Mouse (Mus musculus): ENCODE measurements around the gene Mfap1a.
"Not testable (repeated sequence)": the region's sequence is repeated elsewhere in the genome, so short reads cannot be mapped to it uniquely, and the experiment has no call there.

Mfap1a gene

GRCm38 (mm10) chr2:121474180-121474535, 32.3 kb downstream of the Mfap1a start:
- no peak for TF ChIP-seq GATA4 (IDR thresholded peaks at IDR 0.05; ENCODE audit: insufficient replicate concordance, low read length)

- TF ChIP-seq GATA4 (IDR thresholded peaks at IDR 0.05; ENCODE audit: insufficient replicate concordance, low read length) = not testable (repeated sequence)
Measured at GRCm38 (mm10) chr2:121473301-121474179, 32.9 kb downstream of the Mfap1a start, which contains the start of gene Mfap1b. TSS of gene Mfap1b (minus strand) at chr2:121474067.

GRCm38 (mm10) chr2:121460071-121460470, 46.4 kb downstream of the Mfap1a start:
- no peak for TF ChIP-seq GATA4 (IDR thresholded peaks at IDR 0.05; ENCODE audit: insufficient replicate concordance, low read length)

GRCm38 (mm10) chr2:121456692-121457642, 49.5 kb downstream of the Mfap1a start, which contains the start of gene Serinc4:
TSS of gene Serinc4 (minus strand) at chr2:121456781.
- peak; percentile 82; the same call in 1 of the 2 replicates for TF ChIP-seq GATA4 (IDR thresholded peaks at IDR 0.05; ENCODE audit: insufficient replicate concordance, low read length)

- no peak for TF ChIP-seq GATA4 (IDR thresholded peaks at IDR 0.05; ENCODE audit: insufficient replicate concordance, low read length)
Measured at GRCm38 (mm10) chr2:121455534-121455933, 50.9 kb downstream of the Mfap1a start.

GRCm38 (mm10) chr2:121453917-121454316, 52.5 kb downstream of the Mfap1a start:
- TF ChIP-seq GATA4 (IDR thresholded peaks at IDR 0.05; ENCODE audit: insufficient replicate concordance, low read length) = no peak

GRCm38 (mm10) chr2:121452990-121453389, 53.5 kb downstream of the Mfap1a start, which contains the start of gene Hypk:
TSS of gene Hypk (plus strand) at chr2:121453290.
- TF ChIP-seq GATA4 (IDR thresholded peaks at IDR 0.05; ENCODE audit: insufficient replicate concordance, low read length) = no peak

GRCm38 (mm10) chr2:121452361-121452760, 54.1 kb downstream of the Mfap1a start:
- TF ChIP-seq GATA4 (IDR thresholded peaks at IDR 0.05; ENCODE audit: insufficient replicate concordance, low read length) = no peak

- no peak for TF ChIP-seq GATA4 (IDR thresholded peaks at IDR 0.05; ENCODE audit: insufficient replicate concordance, low read length)
Measured at GRCm38 (mm10) chr2:121450093-121450492, 56.4 kb downstream of the Mfap1a start.

GRCm38 (mm10) chr2:121449545-121450011, 56.9 kb downstream of the Mfap1a start:
- no peak for TF ChIP-seq GATA4 (IDR thresholded peaks at IDR 0.05; ENCODE audit: insufficient replicate concordance, low read length)

- TF ChIP-seq GATA4 (IDR thresholded peaks at IDR 0.05; ENCODE audit: insufficient replicate concordance, low read length) = peak; percentile 87; the same call in 1 of the 2 replicates
Measured at GRCm38 (mm10) chr2:121448739-121449535, 57.5 kb downstream of the Mfap1a start, which contains the start of gene Serf2. TSS of gene Serf2 (plus strand) at chr2:121449195.

- TF ChIP-seq GATA4 (IDR thresholded peaks at IDR 0.05; ENCODE audit: insufficient replicate concordance, low read length) = no peak
Measured at GRCm38 (mm10) chr2:121448136-121448535, 58.3 kb downstream of the Mfap1a start.

- no peak for TF ChIP-seq GATA4 (IDR thresholded peaks at IDR 0.05; ENCODE audit: insufficient replicate concordance, low read length)
Measured at GRCm38 (mm10) chr2:121447006-121447405, 59.5 kb downstream of the Mfap1a start.

GRCm38 (mm10) chr2:121446506-121446905, 60.0 kb downstream of the Mfap1a start:
- no peak for TF ChIP-seq GATA4 (IDR thresholded peaks at IDR 0.05; ENCODE audit: insufficient replicate concordance, low read length)
